9 mouse cellular contexts compared by ENCODE assay signal in genomic region chr15:96638173-96638572, GRCm38 (mm10). TPM values are rescaled to one million over a fixed set of nuclear protein-coding genes. Genes with fewer than 3 reads are reported as not detected.
DNase-seq lines count a peak whose midpoint lies in the region; ATAC-seq and TF ChIP-seq lines count a peak whose summit lies in the region.
"Had no signal": no experiment of that assay in that cellular context is flagged by ENCODE, and none has a peak within 500 bp of the region (broad histone marks: within the 10 kb centered on the region; RNA-seq: fewer than 3 reads in every experiment).

No protein-coding gene starts in this region.

- H3K27me3 ChIP-seq in C2C12 (ENCODE audit: control insufficient read depth, insufficient read depth, insufficient read length) = no peaks in the 10 kb centered on the region
- no peaks in the 10 kb centered on the region for H3K27me3 ChIP-seq in embryonic facial prominence, embryonic 13.5 days
- no peaks in the 10 kb centered on the region for H3K27me3 ChIP-seq in limb, embryonic 13.5 days

- H3K4me1 ChIP-seq in embryonic facial prominence, embryonic 13.5 days = peaks cover 35% of the 10 kb centered on the region
- peaks cover 45% of the 10 kb centered on the region for H3K4me1 ChIP-seq in limb, embryonic 13.5 days

- TF ChIP-seq CTCF in C2C12 (IDR thresholded peaks at IDR 0.05; ENCODE audit: control insufficient read depth, insufficient read depth, insufficient read length) = no peak

- peak overlapping the region; percentile 33; the same call in 1 of the 2 replicates for H3K27ac ChIP-seq in embryonic facial prominence, embryonic 13.5 days
- H3K27ac ChIP-seq in limb, embryonic 13.5 days = peak overlapping the region; percentile 39; the same call in 1 of the 2 replicates

- no peak overlapping the region for H3K4me3 ChIP-seq in C2C12 (ENCODE audit: insufficient read depth, poor library complexity, severe bottlenecking)
- no peak overlapping the region for H3K4me3 ChIP-seq in embryonic facial prominence, embryonic 13.5 days
- H3K4me3 ChIP-seq in limb, embryonic 13.5 days = no peak overlapping the region

- H3ac ChIP-seq in C2C12 (ENCODE audit: control insufficient read depth, insufficient read length, low read depth) = no peak overlapping the region

- no peaks in the 10 kb centered on the region for H3K9me3 ChIP-seq in embryonic facial prominence, embryonic 13.5 days
- H3K9me3 ChIP-seq in limb, embryonic 13.5 days = no peaks in the 10 kb centered on the region

- peak; percentile 45 for DNase-seq in embryo, embryonic 10 days (ENCODE audit: low spot score)
- no peak for DNase-seq in embryo, embryonic 9.5 days (ENCODE audit: extremely low spot score)
- DNase-seq in retina, embryonic 14.5 days (ENCODE audit: low spot score) = peak; percentile 44
- DNase-seq in frontal cortex, postnatal 25 days (ENCODE audit: low spot score in 2 of 2) = no peak
- no peak for DNase-seq in gastrocnemius, postnatal 10 days

- WGBS in embryonic facial prominence, embryonic 13.5 days = 40% methylated on average over 10 of the region's 10 CpGs
- 38% methylated on average over 10 of the region's 10 CpGs for WGBS in limb, embryonic 13.5 days

- H3K4me2 ChIP-seq in embryonic facial prominence, embryonic 13.5 days = peak overlapping the region; percentile 39; the same call in 1 of the 2 replicates
- peak overlapping the region; percentile 87; the same call in 1 of the 2 replicates for H3K4me2 ChIP-seq in limb, embryonic 13.5 days (replicated peaks)

- no peak overlapping the region for H3K9ac ChIP-seq in embryonic facial prominence, embryonic 13.5 days
- no peak overlapping the region for H3K9ac ChIP-seq in limb, embryonic 13.5 days

- no peak for ATAC-seq in embryonic facial prominence, embryonic 13.5 days (ENCODE audit: insufficient number of reproducible peaks, insufficient read depth, low FRiP score, low TSS enrichment, low read depth)
- no peak for ATAC-seq in limb, embryonic 13.5 days (ENCODE audit: low FRiP score, low read depth)
- ATAC-seq: Patski had no signal

- peaks cover 76% of the 10 kb centered on the region for H3K79me3 ChIP-seq in C2C12 (ENCODE audit: low read depth)

- H3K79me2 ChIP-seq in C2C12 (ENCODE audit: control insufficient read depth, insufficient read depth) = peaks cover 86% of the 10 kb centered on the region

- H3K36me3 ChIP-seq in C2C12 (ENCODE audit: control insufficient read depth, insufficient read depth) = peaks cover 30% of the 10 kb centered on the region
- H3K36me3 ChIP-seq in embryonic facial prominence, embryonic 13.5 days = peaks cover 33% of the 10 kb centered on the region
- peaks cover 30% of the 10 kb centered on the region for H3K36me3 ChIP-seq in limb, embryonic 13.5 days

TF ChIP-seq in C2C12, 6 proteins besides CTCF, POLR2A, EP300 and RAD21:
- no peak for TF ChIP-seq MYOD1 (IDR thresholded peaks at IDR 0.05; ENCODE audit: control insufficient read depth, insufficient read length, low read depth)
- TF ChIP-seq FOSL1 (IDR thresholded peaks at IDR 0.05; ENCODE audit: insufficient read depth, low read length, poor library complexity, severe bottlenecking) = no peak
- peak; percentile 85 for TF ChIP-seq USF1 (IDR thresholded peaks at IDR 0.05; ENCODE audit: low read depth)
- TF ChIP-seq MAX (IDR thresholded peaks at IDR 0.05) = peak; percentile 63

RNA-seq across cellular contexts. Expression of gene Slc38a1, which starts 4.5 kb away (rescaled TPM):
- polyA plus RNA-seq in C2C12 (2012; fragmentation: generic; extraction: Trizol) = 31.8 TPM
- 64.2 and 74.6 TPM in 2 replicates for polyA plus RNA-seq in embryonic facial prominence, embryonic 13.5 days (2015; fragmentation: Nextera tagmentation; extraction: Ambion mirVana)
- polyA plus RNA-seq in limb, embryonic 13.5 days (2015; fragmentation: Nextera tagmentation; extraction: Ambion mirVana) = 94.5 and 95.9 TPM in 2 replicates
- total RNA-seq in gastrocnemius, postnatal 10 days (2021) = 1 to 10 TPM; 6.9 to 9.3 TPM

Comparison
In these comparisons a context has a peak if more than half of its experiments do, and no peak if none do; other contexts are left out.
1. DNase-seq: peak in embryo, embryonic 10 days (single experiment) and retina, embryonic 14.5 days (single experiment); none in embryo, embryonic 9.5 days (single experiment), frontal cortex, postnatal 25 days (0 of 2) and gastrocnemius, postnatal 10 days (single experiment).